Mouse (Mus musculus): Measurements from ENCODE around the gene Pnma1. TPM values are rescaled to one million over a fixed set of nuclear protein-coding genes. Genes with fewer than 3 reads are reported as not detected.

Pnma1 gene
- polyA plus RNA-seq, 1 experiment, result 0.04 TPM

DNA sequence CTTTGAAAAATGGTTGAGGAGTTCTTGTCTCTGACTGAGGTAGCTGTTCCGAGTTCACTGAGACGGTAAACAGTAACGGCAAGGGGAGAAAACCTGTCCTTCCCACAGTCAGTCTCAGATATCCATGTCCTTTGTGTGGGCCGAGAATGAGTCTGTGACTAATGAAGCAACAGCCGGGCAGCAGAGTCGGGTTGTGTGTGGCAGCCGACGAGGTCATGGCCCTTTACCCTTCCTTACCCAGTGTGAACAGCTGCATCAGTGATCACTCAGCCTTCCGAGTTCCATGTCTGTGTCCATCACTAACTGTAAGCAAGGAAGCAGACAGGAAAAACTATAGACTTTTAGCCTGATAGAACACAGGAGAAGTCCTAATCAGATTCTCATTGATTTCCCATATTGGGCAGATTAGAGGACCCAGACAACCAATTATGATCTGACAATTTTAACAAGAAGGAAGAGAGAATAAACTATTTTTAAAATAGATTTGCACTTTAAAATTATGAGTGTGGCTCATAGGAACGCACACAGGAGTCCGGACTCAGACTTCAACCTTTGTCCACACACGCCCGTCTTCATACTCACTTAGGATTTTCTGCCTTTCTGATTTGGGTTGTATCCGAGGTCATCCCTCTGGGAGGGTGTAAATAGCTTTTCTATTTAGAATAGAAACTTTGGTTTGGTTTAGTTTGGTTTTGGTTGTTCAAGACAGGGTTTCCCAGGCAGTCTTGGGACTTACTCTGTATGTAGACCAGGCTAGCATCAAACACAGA is 5.8 kb downstream of the Pnma1 start:
- Histone ChIP-seq H3K36me3 (replicated peaks; ENCODE audit: low read length) (peaks cover 12% of the 10 kb centered on the region), H3K9me3 (no peaks in the 10 kb centered on the region), H3K4me1 (peaks cover 6% of the 10 kb centered on the region), H3K27me3 (replicated peaks) (no peaks in the 10 kb centered on the region), H3K4me3 (replicated peaks) (no peak overlapping the region)
- TF ChIP-seq GATA1 (IDR thresholded peaks at IDR 0.05; ENCODE audit: borderline replicate concordance, low read length) (no peak), FLI1 (IDR thresholded peaks at IDR 0.05; ENCODE audit: low read length) (no peak)

DNA sequence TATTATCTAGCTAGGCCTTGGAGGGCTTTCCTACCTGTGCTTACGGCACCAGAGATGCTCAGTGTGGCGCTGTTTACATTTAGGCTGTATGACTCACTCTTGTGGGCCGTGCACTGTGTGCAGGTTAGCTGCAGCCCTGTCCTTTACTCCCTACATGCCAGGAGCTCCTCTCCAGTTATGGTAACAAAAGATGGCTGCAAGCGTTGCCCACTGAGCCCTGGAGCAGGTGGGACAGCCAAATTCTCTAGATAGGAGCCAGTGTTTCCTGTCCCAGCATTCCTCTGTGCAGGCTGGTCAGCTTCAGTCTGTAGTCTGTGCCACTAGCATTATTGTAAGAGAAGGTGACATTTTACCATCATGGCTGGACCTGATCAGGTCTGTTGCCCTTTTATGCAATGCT is 7.0 kb downstream of the Pnma1 start:
- H3K4me1 ChIP-seq, result peaks cover 1% of the 10 kb centered on the region
- H3K9me3 ChIP-seq, result no peaks in the 10 kb centered on the region
- TF ChIP-seq FLI1 (IDR thresholded peaks at IDR 0.05; ENCODE audit: low read length) (no peak), GATA1 (IDR thresholded peaks at IDR 0.05; ENCODE audit: borderline replicate concordance, low read length) (no peak)
- H3K27me3 ChIP-seq (replicated peaks), result no peaks in the 10 kb centered on the region
- H3K4me3 ChIP-seq (replicated peaks), result no peak overlapping the region
- H3K36me3 ChIP-seq (replicated peaks; ENCODE audit: low read length), result peaks cover 3% of the 10 kb centered on the region

DNA sequence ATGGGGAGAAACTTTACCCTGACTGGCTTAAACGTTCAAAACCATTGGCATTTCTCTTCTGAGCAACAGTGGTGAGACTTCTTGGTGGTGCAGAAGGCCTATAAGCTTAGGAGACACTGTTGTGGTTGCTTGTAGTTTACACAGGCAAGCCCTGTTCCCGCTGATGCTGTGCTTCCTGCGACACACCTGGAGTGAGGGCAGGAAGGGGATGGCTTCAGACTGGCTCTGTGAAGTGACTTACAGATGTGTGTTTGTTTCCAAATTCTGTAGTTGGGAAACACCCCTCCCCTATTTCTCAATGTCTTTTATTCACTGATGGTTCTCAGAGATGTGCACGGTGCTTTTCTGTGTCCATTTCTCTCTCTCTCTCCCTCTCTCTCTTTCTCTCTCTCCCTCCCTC is 8.2 kb downstream of the Pnma1 start:
- no peaks in the 10 kb centered on the region for H3K9me3 ChIP-seq
- H3K27me3 ChIP-seq (replicated peaks), result no peaks in the 10 kb centered on the region
- no peak overlapping the region for H3K4me3 ChIP-seq (replicated peaks)
- no peak for TF ChIP-seq GATA1 (IDR thresholded peaks at IDR 0.05; ENCODE audit: borderline replicate concordance, low read length)
- TF ChIP-seq FLI1 (IDR thresholded peaks at IDR 0.05; ENCODE audit: low read length), result no peak
- H3K4me1 ChIP-seq, result peaks cover 4% of the 10 kb centered on the region; the same call in 1 of the 2 replicates
- H3K36me3 ChIP-seq (replicated peaks; ENCODE audit: low read length), result peaks cover 4% of the 10 kb centered on the region

- Histone ChIP-seq H3K4me3 (replicated peaks) (no peak overlapping the region), H3K9me3 (no peaks in the 10 kb centered on the region), H3K27me3 (replicated peaks) (no peaks in the 10 kb centered on the region), H3K36me3 (replicated peaks; ENCODE audit: low read length) (peaks cover 4% of the 10 kb centered on the region), H3K4me1 (peaks cover 4% of the 10 kb centered on the region; the same call in 1 of the 2 replicates)
- no peak for TF ChIP-seq FLI1 (IDR thresholded peaks at IDR 0.05; ENCODE audit: low read length)
- TF ChIP-seq GATA1 (IDR thresholded peaks at IDR 0.05; ENCODE audit: borderline replicate concordance, low read length), result no peak
These were observed 11.2 kb downstream of the Pnma1 start for GRCm38 (mm10) chr12:84137131-84137530.

- Histone ChIP-seq H3K36me3 (replicated peaks; ENCODE audit: low read length) (peaks cover 6% of the 10 kb centered on the region), H3K4me3 (replicated peaks) (no peak overlapping the region), H3K27me3 (replicated peaks) (no peaks in the 10 kb centered on the region), H3K9me3 (no peaks in the 10 kb centered on the region), H3K4me1 (peaks cover 14% of the 10 kb centered on the region)
- TF ChIP-seq FLI1 (IDR thresholded peaks at IDR 0.05; ENCODE audit: low read length) (no peak), GATA1 (IDR thresholded peaks at IDR 0.05; ENCODE audit: borderline replicate concordance, low read length) (no peak)
These were observed 16.0 kb downstream of the Pnma1 start for GRCm38 (mm10) chr12:84132265-84132664.

GRCm38 (mm10) chr12:84129931-84130330 is 18.4 kb downstream of the Pnma1 start:
- no peaks in the 10 kb centered on the region for H3K27me3 ChIP-seq (replicated peaks)
- H3K4me3 ChIP-seq (replicated peaks), result no peak overlapping the region
- peaks cover 10% of the 10 kb centered on the region for H3K4me1 ChIP-seq
- peaks cover 2% of the 10 kb centered on the region for H3K36me3 ChIP-seq (replicated peaks; ENCODE audit: low read length)
- no peaks in the 10 kb centered on the region for H3K9me3 ChIP-seq
- no peak for TF ChIP-seq FLI1 (IDR thresholded peaks at IDR 0.05; ENCODE audit: low read length)
- no peak for TF ChIP-seq GATA1 (IDR thresholded peaks at IDR 0.05; ENCODE audit: borderline replicate concordance, low read length)

DNA sequence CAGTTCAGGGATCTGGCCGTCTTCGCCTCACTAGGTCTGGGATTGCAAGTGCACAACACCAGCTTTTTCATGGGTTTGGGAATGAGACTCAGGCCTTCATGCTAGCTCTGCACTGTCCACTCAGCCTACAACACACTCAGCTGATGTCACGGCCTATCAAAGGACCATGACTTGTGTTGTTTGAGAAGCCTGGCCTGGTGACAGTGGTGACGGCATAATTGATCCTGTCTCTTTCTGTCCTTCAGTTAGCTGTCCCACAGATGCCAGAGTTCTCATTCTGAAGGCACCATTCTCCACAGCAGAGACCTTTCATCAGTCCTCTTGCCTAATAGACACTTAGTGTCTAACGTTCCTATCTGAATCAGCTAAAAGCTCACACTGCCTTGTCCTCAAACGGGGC is 19.7 kb downstream of the Pnma1 start:
- no peaks in the 10 kb centered on the region for H3K9me3 ChIP-seq
- H3K27me3 ChIP-seq (replicated peaks), result no peaks in the 10 kb centered on the region
- H3K4me1 ChIP-seq, result peaks cover 10% of the 10 kb centered on the region
- H3K36me3 ChIP-seq (replicated peaks; ENCODE audit: low read length), result peaks cover 2% of the 10 kb centered on the region
- no peak overlapping the region for H3K4me3 ChIP-seq (replicated peaks)
- TF ChIP-seq GATA1 (IDR thresholded peaks at IDR 0.05; ENCODE audit: borderline replicate concordance, low read length), result no peak
- TF ChIP-seq FLI1 (IDR thresholded peaks at IDR 0.05; ENCODE audit: low read length), result no peak

DNA sequence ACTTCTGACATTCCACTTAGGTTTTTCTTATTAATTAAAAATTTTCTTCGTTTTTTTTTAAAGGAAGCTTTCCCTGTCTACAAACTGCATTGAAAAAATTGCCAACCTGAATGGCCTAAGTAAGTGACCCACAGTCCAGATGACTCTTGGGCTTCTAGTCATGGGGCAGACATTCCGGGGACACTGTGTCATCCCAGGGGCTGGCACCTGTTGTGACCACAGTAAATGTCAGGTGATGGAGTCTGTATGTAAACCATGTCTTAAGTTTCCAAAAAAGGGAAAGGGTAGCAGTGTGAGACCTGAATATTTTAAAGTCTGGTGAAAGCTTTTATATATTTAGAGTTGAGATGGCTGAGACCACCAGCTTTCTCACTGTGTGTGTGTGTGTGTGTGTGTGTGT is 21.4 kb downstream of the Pnma1 start:
- H3K4me1 ChIP-seq, result peaks cover 10% of the 10 kb centered on the region
- no peaks in the 10 kb centered on the region for H3K9me3 ChIP-seq
- TF ChIP-seq GATA1 (IDR thresholded peaks at IDR 0.05; ENCODE audit: borderline replicate concordance, low read length) (no peak), FLI1 (IDR thresholded peaks at IDR 0.05; ENCODE audit: low read length) (no peak)
- peaks cover 2% of the 10 kb centered on the region for H3K36me3 ChIP-seq (replicated peaks; ENCODE audit: low read length)
- no peak overlapping the region for H3K4me3 ChIP-seq (replicated peaks)
- no peaks in the 10 kb centered on the region for H3K27me3 ChIP-seq (replicated peaks)

- H3K4me1 ChIP-seq, result peaks cover 10% of the 10 kb centered on the region
- no peak for TF ChIP-seq FLI1 (IDR thresholded peaks at IDR 0.05; ENCODE audit: low read length)
- no peak for TF ChIP-seq GATA1 (IDR thresholded peaks at IDR 0.05; ENCODE audit: borderline replicate concordance, low read length)
- H3K4me3 ChIP-seq (replicated peaks), result no peak overlapping the region
- no peaks in the 10 kb centered on the region for H3K27me3 ChIP-seq (replicated peaks)
- peaks cover 2% of the 10 kb centered on the region for H3K36me3 ChIP-seq (replicated peaks; ENCODE audit: low read length)
- no peaks in the 10 kb centered on the region for H3K9me3 ChIP-seq
These were observed 22.4 kb downstream of the Pnma1 start for GRCm38 (mm10) chr12:84125892-84126291.

GRCm38 (mm10) chr12:84119584-84119983 is 28.7 kb downstream of the Pnma1 start:
- H3K36me3 ChIP-seq (replicated peaks; ENCODE audit: low read length), result no peaks in the 10 kb centered on the region
- H3K27me3 ChIP-seq (replicated peaks), result no peaks in the 10 kb centered on the region
- H3K4me3 ChIP-seq (replicated peaks), result no peak overlapping the region
- TF ChIP-seq GATA1 (IDR thresholded peaks at IDR 0.05; ENCODE audit: borderline replicate concordance, low read length), result no peak
- no peak for TF ChIP-seq FLI1 (IDR thresholded peaks at IDR 0.05; ENCODE audit: low read length)
- no peaks in the 10 kb centered on the region for H3K9me3 ChIP-seq
- peaks cover 7% of the 10 kb centered on the region for H3K4me1 ChIP-seq

Data from megakaryocyte, embryonic 14.5 days (primary cell).